Mouse (Mus musculus): ENCODE data around the gene Ascc3. TPM values are rescaled to one million over a fixed set of nuclear protein-coding genes. Genes with fewer than 3 reads are reported as not detected.

The Ascc3 gene
- polyA plus RNA-seq, 1 experiment from 2014 or later, result 11.1 TPM

DNA sequence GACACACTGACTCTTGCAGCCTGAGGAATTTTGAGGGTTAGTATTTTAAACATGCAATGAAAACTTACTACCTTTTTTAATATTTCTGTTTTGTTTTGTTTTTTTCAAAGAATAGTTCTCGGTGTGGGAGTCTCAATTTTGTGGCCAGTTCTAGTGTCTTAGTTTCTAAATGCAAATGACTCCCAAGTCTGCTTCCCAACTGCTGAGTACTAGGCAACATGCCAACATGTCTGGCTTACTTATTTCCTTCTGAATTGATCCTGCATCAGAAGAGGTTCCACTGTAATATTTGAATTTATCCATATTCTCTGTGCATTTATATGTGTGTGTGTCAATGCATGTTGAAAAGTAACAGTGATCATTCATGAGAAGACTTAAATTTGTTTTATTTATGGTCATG is 119.3 kb downstream of the Ascc3 start:
- ATAC-seq (replicated peaks; ENCODE audit: low FRiP score, low read depth) (no peak), DNase-seq (ENCODE audit: low spot score) (no peak)
- Histone ChIP-seq H3K9me3 (replicated peaks; ENCODE audit: low read length) (no peaks in the 10 kb centered on the region), H3K36me3 (ENCODE audit: insufficient read depth, low read length) (no peaks in the 10 kb centered on the region), H3K4me3 (replicated peaks; ENCODE audit: low read depth, low read length) (no peak overlapping the region), H3K9ac (ENCODE audit: low read depth, low read length) (no peak overlapping the region), H3K27ac (no peak overlapping the region), H3K4me2 (ENCODE audit: low read length) (no peak overlapping the region), H3K27me3 (ENCODE audit: insufficient read depth, low read length) (no peaks in the 10 kb centered on the region), H3K4me1 (replicated peaks; ENCODE audit: insufficient read depth, low read length) (no peaks in the 10 kb centered on the region)
- WGBS, result 79% methylated on average over 1 of the region's 1 CpGs
- TF ChIP-seq CTCF (IDR thresholded peaks at IDR 0.05; ENCODE audit: low read depth), result no peak

- no peak overlapping the region for H3K4me2 ChIP-seq (ENCODE audit: low read length)
- H3K9ac ChIP-seq (ENCODE audit: low read depth, low read length), result no peak overlapping the region
- no peak for DNase-seq (ENCODE audit: low spot score)
- TF ChIP-seq CTCF (IDR thresholded peaks at IDR 0.05; ENCODE audit: low read depth), result no peak
- no peaks in the 10 kb centered on the region for H3K4me1 ChIP-seq (replicated peaks; ENCODE audit: insufficient read depth, low read length)
- H3K9me3 ChIP-seq (replicated peaks; ENCODE audit: low read length), result no peaks in the 10 kb centered on the region
- H3K36me3 ChIP-seq (ENCODE audit: insufficient read depth, low read length), result no peaks in the 10 kb centered on the region
- H3K27me3 ChIP-seq (ENCODE audit: insufficient read depth, low read length), result no peaks in the 10 kb centered on the region
- no peak overlapping the region for H3K27ac ChIP-seq
- no peak overlapping the region for H3K4me3 ChIP-seq (replicated peaks; ENCODE audit: low read depth, low read length)
- no peak for ATAC-seq (replicated peaks; ENCODE audit: low FRiP score, low read depth)
Observed at GRCm38 (mm10) chr10:50733459-50733858, 141.0 kb downstream of the Ascc3 start.

DNA sequence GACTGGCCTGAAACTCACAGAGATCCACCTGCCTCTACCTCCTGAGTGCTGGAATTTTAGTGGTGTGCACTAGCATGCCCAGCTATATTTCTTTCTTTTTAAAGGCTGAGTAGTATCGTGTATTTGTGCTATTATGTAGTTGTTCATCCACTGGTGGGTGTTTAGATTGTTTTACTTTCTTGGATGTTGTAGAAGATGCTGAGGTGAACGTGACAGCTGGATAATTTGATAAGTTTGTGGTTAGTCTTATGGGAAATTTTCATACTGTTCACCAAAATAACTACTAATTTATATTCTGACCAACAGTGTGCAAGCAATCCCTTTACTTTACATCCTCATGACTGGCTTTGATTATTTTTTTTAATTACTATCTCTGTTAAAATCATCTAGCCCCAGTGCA is 169.6 kb downstream of the Ascc3 start:
- H3K27me3 ChIP-seq (ENCODE audit: insufficient read depth, low read length), result no peaks in the 10 kb centered on the region
- H3K9me3 ChIP-seq (replicated peaks; ENCODE audit: low read length), result no peaks in the 10 kb centered on the region
- DNase-seq (ENCODE audit: low spot score) (no peak), ATAC-seq (replicated peaks; ENCODE audit: low FRiP score, low read depth) (no peak)
- TF ChIP-seq CTCF (IDR thresholded peaks at IDR 0.05; ENCODE audit: low read depth), result no peak
- no peak overlapping the region for H3K4me3 ChIP-seq (replicated peaks; ENCODE audit: low read depth, low read length)
- no peak overlapping the region for H3K4me2 ChIP-seq (ENCODE audit: low read length)
- H3K9ac ChIP-seq (ENCODE audit: low read depth, low read length), result no peak overlapping the region
- 76% methylated on average over 2 of the region's 2 CpGs for WGBS
- no peaks in the 10 kb centered on the region; the same call in 1 of the 2 replicates for H3K4me1 ChIP-seq (replicated peaks; ENCODE audit: insufficient read depth, low read length)
- no peak overlapping the region for H3K27ac ChIP-seq
- H3K36me3 ChIP-seq (ENCODE audit: insufficient read depth, low read length), result no peaks in the 10 kb centered on the region

DNA sequence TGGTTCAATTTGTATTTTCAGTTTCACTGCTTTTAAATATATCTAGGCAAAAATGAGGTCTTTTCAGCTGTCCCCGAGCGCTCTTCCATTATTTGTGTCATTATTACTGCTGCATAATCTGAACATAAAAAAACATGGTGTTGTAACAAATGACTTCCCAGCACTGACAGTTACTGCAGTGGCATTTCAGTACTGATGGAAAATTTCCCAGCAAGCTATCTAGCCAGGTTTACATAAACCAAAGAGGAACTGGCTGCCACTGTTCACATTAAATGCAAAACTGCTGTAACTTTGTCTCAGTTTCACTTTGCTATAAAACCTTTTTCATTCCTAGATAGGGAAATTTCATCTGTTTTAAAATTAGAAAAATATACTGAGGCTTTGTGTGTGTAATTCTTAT is 170.5 kb downstream of the Ascc3 start:
- peak; percentile 2 for DNase-seq (ENCODE audit: low spot score)
- H3K9ac ChIP-seq (ENCODE audit: low read depth, low read length), result no peak overlapping the region

DNA sequence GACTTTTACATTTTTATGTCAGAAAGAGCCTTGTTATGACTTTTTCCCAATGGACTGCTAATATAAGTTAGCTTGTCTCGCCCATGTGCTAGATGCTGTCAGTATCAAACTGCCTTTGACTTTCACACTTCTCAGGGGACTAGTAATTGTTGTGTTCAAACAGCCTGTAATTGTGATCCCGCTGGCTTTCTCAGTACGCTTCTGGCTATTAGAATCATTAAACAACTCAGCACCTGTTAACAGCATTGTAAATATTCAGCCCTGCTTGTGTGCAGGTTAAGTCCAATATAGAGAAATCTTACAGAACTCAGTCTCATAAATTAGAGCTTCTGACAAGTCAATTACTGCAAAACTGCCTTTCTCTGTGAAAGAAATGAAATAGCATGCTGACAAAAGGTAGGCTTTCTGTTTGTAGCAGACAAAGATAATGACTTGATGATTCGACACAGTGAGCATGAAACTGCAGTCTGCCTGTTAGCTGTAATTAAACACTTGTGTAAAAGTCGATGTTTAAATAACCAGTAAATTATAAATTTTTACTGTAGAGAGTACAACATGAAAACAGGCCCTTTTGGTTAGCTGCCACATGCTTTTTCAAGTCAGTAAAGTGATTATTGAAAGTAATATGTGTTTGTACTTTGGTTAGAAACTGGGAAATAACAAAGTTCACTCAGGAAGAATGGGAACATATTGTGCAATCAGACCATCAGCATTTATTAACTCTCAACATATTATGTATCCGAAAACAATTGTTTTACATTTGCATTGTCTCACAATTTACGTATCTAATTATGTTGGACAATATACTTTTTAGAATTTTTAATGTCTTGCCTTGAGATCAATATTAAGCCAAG is 171.2 kb downstream of the Ascc3 start:
- Histone ChIP-seq H3K4me2 (ENCODE audit: low read length) (peak overlapping the region; percentile 24; the same call in 1 of the 2 replicates), H3K9me3 (replicated peaks; ENCODE audit: low read length) (no peaks in the 10 kb centered on the region), H3K27ac (0 out of 2 replicates have a peak overlapping the region, but pooled peaks have one; percentile 44), H3K36me3 (ENCODE audit: insufficient read depth, low read length) (no peaks in the 10 kb centered on the region), H3K27me3 (ENCODE audit: insufficient read depth, low read length) (no peaks in the 10 kb centered on the region), H3K9ac (ENCODE audit: low read depth, low read length) (no peak overlapping the region), H3K4me3 (replicated peaks; ENCODE audit: low read depth, low read length) (no peak overlapping the region), H3K4me1 (replicated peaks; ENCODE audit: insufficient read depth, low read length) (no peaks in the 10 kb centered on the region; the same call in 1 of the 2 replicates)
- DNase-seq (ENCODE audit: low spot score), result peak; percentile 4
- 39% methylated on average over 7 of the region's 7 CpGs for WGBS
- no peak for TF ChIP-seq CTCF (IDR thresholded peaks at IDR 0.05; ENCODE audit: low read depth)
- ATAC-seq (replicated peaks; ENCODE audit: low FRiP score, low read depth), result no peak

More for the DNA sequence above, 170.5 kb downstream of the Ascc3 start:
- Histone ChIP-seq H3K27me3 (ENCODE audit: insufficient read depth, low read length) (no peaks in the 10 kb centered on the region), H3K27ac (no peak overlapping the region), H3K4me2 (ENCODE audit: low read length) (no peak overlapping the region), H3K36me3 (ENCODE audit: insufficient read depth, low read length) (no peaks in the 10 kb centered on the region), H3K4me1 (replicated peaks; ENCODE audit: insufficient read depth, low read length) (no peaks in the 10 kb centered on the region; the same call in 1 of the 2 replicates), H3K4me3 (replicated peaks; ENCODE audit: low read depth, low read length) (no peak overlapping the region), H3K9me3 (replicated peaks; ENCODE audit: low read length) (no peaks in the 10 kb centered on the region)
- 66% methylated on average over 2 of the region's 2 CpGs for WGBS
- ATAC-seq (replicated peaks; ENCODE audit: low FRiP score, low read depth), result no peak
- no peak for TF ChIP-seq CTCF (IDR thresholded peaks at IDR 0.05; ENCODE audit: low read depth)

GRCm38 (mm10) chr10:50772811-50773210 is 180.3 kb downstream of the Ascc3 start:
- H3K4me3 ChIP-seq (replicated peaks; ENCODE audit: low read depth, low read length), result no peak overlapping the region
- H3K27ac ChIP-seq, result no peak overlapping the region
- no peaks in the 10 kb centered on the region for H3K4me1 ChIP-seq (replicated peaks; ENCODE audit: insufficient read depth, low read length)
- no peak overlapping the region for H3K9ac ChIP-seq (ENCODE audit: low read depth, low read length)
- ATAC-seq (replicated peaks; ENCODE audit: low FRiP score, low read depth) (no peak), DNase-seq (ENCODE audit: low spot score) (no peak)
- 63% methylated on average over 2 of the region's 2 CpGs for WGBS
- no peak overlapping the region for H3K4me2 ChIP-seq (ENCODE audit: low read length)
- no peak for TF ChIP-seq CTCF (IDR thresholded peaks at IDR 0.05; ENCODE audit: low read depth)
- no peaks in the 10 kb centered on the region for H3K36me3 ChIP-seq (ENCODE audit: insufficient read depth, low read length)
- no peaks in the 10 kb centered on the region for H3K9me3 ChIP-seq (replicated peaks; ENCODE audit: low read length)
- H3K27me3 ChIP-seq (ENCODE audit: insufficient read depth, low read length), result no peaks in the 10 kb centered on the region
